Mouse (Mus musculus) embryonic stem cell, embryonic (primary cell): Measurements from ENCODE around the gene Ptk7.

ENCODE experiments used
- CTCF ChIA-PET, 4 experiments: fragments of 300-600 bp in 2 of 4; fragments of 350-600 bp in 2 of 4; sonication (Branson Sonifier 250); formaldehyde crosslinking; loops; one replicate each; lab custom pipeline; 2022; ENCODE audit warnings: inconsistent platforms in 2 of 4; lab: Charles Lee
- POLR2A ChIA-PET, 4 experiments: fragments of 300-600 bp in 2 of 4; fragments of 350-600 bp in 2 of 4; sonication (Branson Sonifier 250); formaldehyde crosslinking; loops; one replicate each; lab custom pipeline; 2022; ENCODE audit warnings: antibody characterized with exemption in 4 of 4, inconsistent platforms in 1 of 4; lab: Charles Lee

Gene Ptk7

DNA sequence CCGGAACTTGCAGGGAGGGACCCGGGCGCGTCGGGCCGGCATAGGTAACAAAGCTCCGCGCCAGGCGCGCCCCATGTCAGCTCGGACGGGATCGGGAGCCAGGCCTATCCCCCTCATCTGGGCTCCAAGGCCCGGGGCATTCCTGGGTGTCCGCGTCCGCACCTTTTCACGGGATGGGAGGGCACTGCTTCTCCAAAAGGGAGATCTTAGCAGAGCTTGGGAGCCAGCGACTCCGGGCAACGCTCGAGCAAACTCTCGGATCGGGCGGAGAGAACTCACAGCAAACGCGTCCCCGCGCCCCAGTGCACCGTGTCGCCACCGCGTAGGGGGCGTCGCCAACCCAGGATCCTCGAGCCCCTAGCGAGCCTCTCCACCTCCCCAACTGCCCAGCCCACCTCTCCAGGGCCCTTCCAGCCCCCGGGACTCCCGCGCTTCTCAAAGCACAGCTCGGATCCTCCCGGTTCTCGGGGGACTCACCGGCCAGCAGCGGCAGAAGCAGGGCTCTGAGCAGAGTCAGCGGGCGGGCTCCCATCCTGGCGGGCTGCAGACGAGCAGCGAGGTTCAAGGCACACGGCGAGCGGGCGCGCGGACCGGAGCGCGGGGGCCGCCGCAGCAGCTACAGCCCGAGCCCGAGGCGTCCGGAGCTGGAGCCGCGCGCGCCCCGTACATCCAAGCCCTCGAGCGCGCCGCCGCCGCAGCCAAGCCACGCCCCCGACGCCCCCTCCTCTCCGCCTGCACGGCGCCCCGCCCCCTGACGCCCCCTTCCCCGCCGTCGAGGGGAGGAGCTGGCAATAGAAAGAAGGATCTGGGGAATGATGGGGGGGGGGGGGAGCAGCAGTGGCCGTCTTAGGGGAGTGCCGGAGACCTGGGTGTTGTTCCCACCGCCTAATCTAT, at the start of gene Ptk7:
Gene Ptk7 (minus strand): TSS at position 714 of the 894 bp plus-strand sequence.
- ChIA-PET POLR2A (interaction anchor here in 3 of 4 experiments (0.6 to 4.1 kb wide), 49 partner anchors 10 to 789 kb away, joined by 3 to 35 read pairs (median 4); partner anchors contain the start of genes Klc4 (in 2 of the 3), Mrpl2 (in 2 of the 3), Ppp2r5d (in 2 of the 3) and Abcc10 (in 1 of the 3)), CTCF (interaction anchor here (0.5 to 1.6 kb wide), 29 partner anchors 8 to 1102 kb away, joined by 3 to 10 read pairs (median 4); partner anchors contain the start of genes Cul9 (in 1 of the 4), Gnmt (in 1 of the 4), Klc4 (in 1 of the 4) and Mrpl2 (in 1 of the 4))

DNA sequence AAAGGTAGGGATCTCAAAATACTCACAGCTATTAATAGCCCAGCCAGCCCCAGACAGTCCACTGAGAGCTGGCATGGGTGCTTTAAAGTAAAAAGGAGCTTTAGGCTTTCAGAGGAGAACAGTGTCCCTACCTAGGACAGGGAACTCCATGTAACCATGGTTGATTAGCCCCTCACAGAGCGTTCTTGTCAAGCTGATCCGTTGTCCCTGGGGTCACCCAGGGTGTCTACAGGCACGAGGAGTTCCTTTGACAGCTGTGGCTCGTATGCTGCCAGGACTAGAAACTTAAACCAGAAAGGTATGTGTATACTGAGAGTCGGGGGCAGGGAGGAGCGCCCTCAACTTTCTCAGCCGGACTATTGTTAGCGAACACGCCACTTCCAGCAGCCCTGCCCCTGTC, 49.6 kb upstream of the Ptk7 start:
- ChIA-PET POLR2A (interaction anchor here (0.6 to 11.8 kb wide), 23 partner anchors 10 to 1298 kb away, joined by 3 to 197 read pairs (median 4); partner anchors contain the start of genes Ppp2r5d (in 2 of the 4), Ptk7 (in 1 of the 4) and Tbcc (in 1 of the 4)), CTCF (interaction anchor here in 3 of 4 experiments (0.5 to 1.0 kb wide), 10 partner anchors 10 to 292 kb away, joined by 3 to 7 read pairs (median 4); partner anchors contain the start of gene Ppp2r5d (in 1 of the 3))

DNA sequence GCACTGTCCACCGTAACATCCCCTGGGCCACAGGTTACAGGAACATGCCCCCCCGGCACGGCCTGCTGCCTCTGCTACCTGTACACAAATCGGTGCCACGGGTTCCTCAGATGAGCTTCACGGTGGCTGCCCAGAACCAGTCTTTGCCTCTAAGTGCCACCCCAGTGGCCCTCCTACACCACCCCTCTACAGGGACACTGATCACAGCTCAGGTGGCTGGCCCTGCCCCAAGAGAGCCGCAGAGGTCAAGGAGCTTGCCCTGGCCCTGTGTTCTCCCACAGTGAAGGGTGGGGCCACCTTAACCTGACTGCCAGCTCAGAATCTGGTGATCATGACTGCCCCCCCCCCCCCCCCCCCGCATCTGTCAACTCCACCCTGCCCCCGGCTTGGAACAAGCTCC, 49.1 kb upstream of the Ptk7 start, which contains the start of gene Mea1:
Gene Mea1 (plus strand): TSS at position 378 of the 400 bp plus-strand sequence.
- ChIA-PET CTCF (interaction anchor here in 3 of 4 experiments (0.6 to 1.0 kb wide), 11 partner anchors 9 to 906 kb away, joined by 3 to 8 read pairs (median 4); partner anchors contain the start of genes Polr1c (in 1 of the 3), Ppp2r5d (in 1 of the 3) and Yipf3 (in 1 of the 3)), POLR2A (interaction anchor here (0.6 to 11.8 kb wide), 25 partner anchors 10 to 1299 kb away, joined by 3 to 197 read pairs (median 4); partner anchors contain the start of genes Ppp2r5d (in 2 of the 4), Ptk7 (in 1 of the 4) and Tbcc (in 1 of the 4))

DNA sequence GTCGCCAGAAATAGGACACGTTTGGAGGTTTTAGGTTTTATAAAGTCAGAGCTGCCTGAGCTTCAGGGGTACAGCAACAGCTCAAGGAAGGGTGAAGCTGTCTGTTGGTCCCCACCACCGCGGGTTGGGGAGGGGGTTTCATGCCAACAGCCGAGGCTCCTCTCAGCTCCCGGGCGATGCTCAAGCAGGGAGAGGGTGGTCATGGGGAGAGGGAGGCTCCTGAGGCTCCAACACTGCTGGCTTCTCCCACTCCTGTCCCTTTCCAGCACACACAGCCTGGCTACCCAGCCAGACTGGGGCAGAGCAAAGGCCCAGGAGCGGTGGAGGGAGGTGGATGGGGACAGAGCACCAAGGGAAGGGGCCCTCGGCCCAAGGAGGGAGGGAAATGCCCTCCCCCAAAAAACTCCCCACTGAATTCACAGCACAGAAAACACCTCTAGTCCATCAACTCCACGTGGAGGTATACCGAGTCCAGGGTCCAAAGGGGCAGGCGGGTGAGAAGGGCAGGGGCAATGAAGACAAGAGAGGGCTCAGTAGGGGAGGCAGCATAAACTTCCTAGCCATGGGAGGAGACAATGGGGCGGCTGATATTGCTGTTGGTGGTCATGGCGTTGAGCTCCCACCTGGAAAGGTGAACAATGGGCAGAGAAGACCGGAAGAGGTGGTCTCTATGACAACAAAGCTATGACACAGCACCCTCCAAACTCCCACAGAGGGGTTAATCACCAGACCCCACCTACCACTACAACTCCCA, 45.4 kb upstream of the Ptk7 start:
- POLR2A ChIA-PET, result interaction anchor here in 3 of 4 experiments (0.6 to 3.0 kb wide), 39 partner anchors 8 to 846 kb away, joined by 3 to 26 read pairs (median 4); partner anchors contain the start of genes Cnpy3 (in 2 of the 3), Cul7 (in 2 of the 3), Ppp2r5d (in 2 of the 3) and Klc4 (in 1 of the 3)
- CTCF ChIA-PET, result interaction anchor here in 2 of 4 experiments (0.6 to 1.5 kb wide), 6 partner anchors 8 to 126 kb away, joined by 3 to 5 read pairs (median 4); no protein-coding TSS in a partner anchor

DNA sequence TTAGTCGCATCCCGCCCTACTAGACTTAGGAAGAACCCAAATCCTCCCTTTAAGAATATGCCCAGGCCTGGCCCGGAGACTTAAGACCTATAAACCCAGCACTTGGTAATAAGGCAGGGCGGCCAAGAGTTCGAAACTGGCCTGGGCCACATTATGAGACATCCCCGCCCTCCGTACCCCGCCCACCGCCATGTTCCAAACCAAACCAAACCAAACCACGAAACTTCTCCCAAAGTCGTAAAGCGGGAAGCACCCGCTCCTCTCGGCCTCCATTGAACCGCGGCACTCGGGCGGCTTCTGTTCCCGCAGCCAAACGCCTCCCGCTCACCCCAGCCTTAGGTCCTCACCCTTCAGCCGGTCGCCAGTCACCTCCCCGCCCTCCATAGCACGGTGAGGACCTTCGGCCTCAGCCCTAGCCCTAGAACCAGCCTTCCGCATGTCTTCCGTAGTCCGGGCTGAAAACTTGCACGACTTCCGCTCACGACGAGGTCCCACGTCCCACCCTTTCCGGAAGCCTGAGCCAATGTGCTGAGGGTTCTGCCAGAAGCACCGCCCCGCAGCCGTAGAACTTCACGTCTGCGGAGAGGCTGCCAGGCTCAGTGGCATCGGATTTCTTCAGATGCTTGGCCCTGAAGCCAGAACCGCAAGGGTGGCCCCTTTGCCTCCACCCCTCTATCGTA, 44.7 kb upstream of the Ptk7 start, which contains the start of gene Rrp36:
Gene Rrp36 (minus strand): TSS at position 503 of the 680 bp plus-strand sequence.
- CTCF ChIA-PET, result interaction anchor here in 3 of 4 experiments (0.5 to 1.5 kb wide), 9 partner anchors 9 to 234 kb away, joined by 3 to 5 read pairs (median 3); partner anchors contain the start of gene Ppp2r5d (in 1 of the 3)
- POLR2A ChIA-PET, result interaction anchor here in 3 of 4 experiments (0.6 to 10.4 kb wide), 43 partner anchors 8 to 846 kb away, joined by 3 to 84 read pairs (median 4); partner anchors contain the start of genes Cnpy3 (in 2 of the 3), Cul7 (in 2 of the 3), Ppp2r5d (in 2 of the 3) and Klc4 (in 1 of the 3)

DNA sequence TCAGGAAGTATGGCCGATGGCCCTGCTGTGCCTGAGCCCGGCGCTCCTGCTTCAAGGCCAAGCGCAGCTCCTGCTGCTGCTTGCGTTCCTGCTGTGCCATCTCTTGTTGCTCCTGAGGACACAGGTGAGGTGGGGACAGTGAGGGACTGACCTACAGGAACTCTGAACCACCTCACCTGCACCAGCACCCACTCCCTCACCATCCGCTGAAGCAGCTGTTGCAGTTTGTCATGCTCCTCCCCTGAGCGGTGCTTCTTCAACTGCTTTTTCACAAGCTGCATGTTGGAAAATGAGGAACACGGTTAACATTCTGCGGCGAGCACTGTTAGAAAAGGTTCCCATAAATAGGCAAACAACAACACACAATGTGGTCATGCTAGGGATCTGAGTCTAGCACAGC, 40.6 kb upstream of the Ptk7 start:
- ChIA-PET POLR2A (interaction anchor here in 3 of 4 experiments (0.6 to 10.4 kb wide), 8 partner anchors 9 to 117 kb away, joined by 3 to 84 read pairs (median 9); partner anchors contain the start of genes Klhdc3 (in 2 of the 3), Mea1 (in 2 of the 3) and 2310039H08Rik (in 1 of the 3)), CTCF (interaction anchor here in 3 of 4 experiments (0.6 to 1.9 kb wide), 5 partner anchors 13 to 298 kb away, joined by 3 to 6 read pairs (median 3); no protein-coding TSS in a partner anchor)

DNA sequence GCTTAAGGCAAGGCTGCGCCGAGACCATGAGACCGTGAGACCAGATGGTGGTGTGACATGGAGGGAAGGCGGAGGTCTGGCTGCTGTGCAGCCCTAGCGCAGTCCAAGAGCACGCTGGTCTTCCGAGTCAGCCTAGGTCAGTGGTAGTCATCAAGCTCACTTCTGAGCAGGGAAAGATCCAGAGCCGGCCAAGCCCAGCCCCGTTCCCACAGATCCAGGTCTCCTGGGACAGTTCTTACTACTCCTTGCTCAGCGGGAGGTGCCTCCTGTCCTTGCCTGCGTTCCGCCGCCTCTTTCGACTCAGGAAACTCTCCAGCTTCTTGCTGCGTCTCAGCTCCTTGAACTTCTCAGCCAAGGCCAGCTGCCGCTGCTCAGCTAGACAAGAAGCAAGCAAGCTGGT, 38.4 kb upstream of the Ptk7 start:
- POLR2A ChIA-PET, result interaction anchor here in 3 of 4 experiments (0.9 to 10.4 kb wide), 21 partner anchors 8 to 147 kb away, joined by 3 to 84 read pairs (median 4); partner anchors contain the start of genes Klhdc3 (in 2 of the 3), Mea1 (in 2 of the 3), Cul7 (in 1 of the 3) and Ppp2r5d (in 1 of the 3)
- CTCF ChIA-PET, result interaction anchor here (0.5 to 1.6 kb wide), 7 partner anchors 20 to 1765 kb away, joined by 3 to 5 read pairs (median 3); partner anchors contain the start of gene Apobec2 (in 1 of the 4)

DNA sequence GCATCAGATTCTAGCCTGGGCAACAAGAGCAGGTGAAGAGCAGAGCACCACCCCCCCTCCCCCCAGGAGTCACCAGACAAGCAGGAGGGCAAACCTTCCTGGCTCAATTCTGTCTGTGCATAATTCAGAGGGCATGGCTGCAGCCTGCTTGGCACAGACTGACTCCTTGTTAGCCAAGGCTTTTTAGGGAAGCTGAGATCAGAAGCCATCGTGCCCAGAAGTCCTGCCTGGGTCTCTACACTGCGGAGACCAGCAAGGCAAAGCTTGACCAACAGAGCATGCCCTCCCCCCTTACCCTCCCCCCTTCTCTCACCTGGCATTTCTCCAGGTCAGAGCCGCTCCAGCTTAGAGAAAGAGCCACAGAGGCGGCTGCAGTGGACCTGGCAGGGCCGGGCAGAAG, 33.4 kb upstream of the Ptk7 start:
- CTCF ChIA-PET, result interaction anchor here in 2 of 4 experiments (0.6 kb wide), 3 partner anchors 34 to 291 kb away, joined by 3 to 10 read pairs (median 6); partner anchors contain the start of gene Ptk7 (in 1 of the 2)
- POLR2A ChIA-PET, result interaction anchor here in 2 of 4 experiments (0.6 to 2.4 kb wide), 7 partner anchors 10 to 178 kb away, joined by 3 to 12 read pairs (median 3); partner anchors contain the start of genes Cul7 (in 1 of the 2) and Ppp2r5d (in 1 of the 2)

DNA sequence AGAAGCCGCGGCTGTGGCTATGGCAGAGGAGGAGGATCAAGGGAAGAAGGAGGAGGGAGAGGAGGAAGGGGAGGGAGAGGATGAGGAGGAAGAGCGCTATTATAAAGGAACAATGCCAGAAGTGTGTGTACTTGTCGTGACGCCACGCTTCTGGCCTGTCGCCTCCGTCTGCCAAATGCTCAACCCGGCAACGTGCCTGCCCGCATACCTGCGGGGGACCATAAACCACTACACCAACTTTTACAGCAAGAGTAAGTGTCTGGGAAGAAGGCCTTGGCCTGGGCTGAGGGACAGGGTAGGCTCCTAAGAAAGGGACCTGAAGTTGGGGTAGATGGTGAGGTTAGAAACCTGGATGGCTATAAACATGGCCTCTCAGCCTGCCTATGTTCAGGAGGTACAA, 32.7 kb upstream of the Ptk7 start:
- POLR2A ChIA-PET, result interaction anchor here in 3 of 4 experiments (0.6 to 2.4 kb wide), 4 partner anchors 9 to 120 kb away, joined by 3 to 12 read pairs (median 4); partner anchors contain the start of genes Cul7 (in 1 of the 3), Ppp2r5d (in 1 of the 3) and Rpl7l1 (in 1 of the 3)
- CTCF ChIA-PET, result interaction anchor here in 1 of 4 experiments (0.7 kb wide), 1 partner anchor 205 kb away, joined by 3 read pairs; no protein-coding TSS in a partner anchor

DNA sequence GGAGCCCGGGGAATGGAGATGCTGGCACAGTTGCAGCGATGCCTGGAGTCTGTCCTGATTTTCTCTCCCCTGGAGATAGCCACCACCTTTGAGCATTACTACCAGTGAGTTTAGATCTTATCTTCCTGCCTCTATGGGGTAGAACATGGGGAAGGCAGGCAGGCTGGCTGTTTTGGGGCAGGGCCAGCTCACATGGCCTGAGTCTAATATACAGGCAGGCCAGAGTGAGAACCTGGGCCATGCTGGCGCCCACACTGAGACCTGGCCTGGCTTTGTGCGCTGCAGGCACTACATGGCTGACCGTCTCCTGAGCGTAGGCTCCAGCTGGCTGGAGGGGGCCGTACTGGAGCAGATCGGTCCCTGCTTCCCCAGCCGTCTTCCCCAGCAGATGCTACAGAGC, 32.0 kb upstream of the Ptk7 start:
- CTCF ChIA-PET, result no interaction called here

DNA sequence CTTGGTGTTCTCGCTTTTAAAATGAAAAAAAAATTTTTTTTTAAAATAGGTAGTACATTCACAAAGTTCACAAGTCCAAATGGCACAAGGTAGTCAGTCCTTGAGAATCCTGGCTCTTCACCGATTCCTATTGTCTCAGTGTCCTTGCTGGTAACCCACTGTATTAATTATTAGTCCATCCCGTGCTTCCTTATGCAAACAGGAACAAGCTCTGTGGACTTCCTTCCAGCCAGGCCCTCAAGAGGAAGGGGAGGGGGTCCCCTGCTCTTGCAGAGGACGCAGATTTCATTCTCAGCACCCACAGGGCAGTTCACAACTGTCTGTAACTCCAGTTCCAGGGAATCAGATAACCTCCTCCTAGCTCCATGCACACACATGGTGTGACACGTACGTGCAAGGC, 26.8 kb upstream of the Ptk7 start:
- CTCF ChIA-PET, result interaction anchor here in 3 of 4 experiments (0.6 to 1.3 kb wide), 5 partner anchors 19 to 763 kb away, joined by 3 to 13 read pairs (median 3); partner anchors contain the start of gene Tjap1 (in 1 of the 3)
- POLR2A ChIA-PET, result interaction anchor here in 3 of 4 experiments (0.6 to 2.4 kb wide), 9 partner anchors 9 to 118 kb away, joined by 3 to 13 read pairs (median 6); partner anchors contain the start of gene Mea1 (in 1 of the 3)

More for the DNA sequence above, 32.0 kb upstream of the Ptk7 start:
- POLR2A ChIA-PET, result interaction anchor here in 2 of 4 experiments (0.6 to 2.5 kb wide), 5 partner anchors 8 to 197 kb away, joined by 3 to 16 read pairs (median 6); partner anchors contain the start of genes Bicral (in 1 of the 2), Cul7 (in 1 of the 2) and Mea1 (in 1 of the 2)

DNA sequence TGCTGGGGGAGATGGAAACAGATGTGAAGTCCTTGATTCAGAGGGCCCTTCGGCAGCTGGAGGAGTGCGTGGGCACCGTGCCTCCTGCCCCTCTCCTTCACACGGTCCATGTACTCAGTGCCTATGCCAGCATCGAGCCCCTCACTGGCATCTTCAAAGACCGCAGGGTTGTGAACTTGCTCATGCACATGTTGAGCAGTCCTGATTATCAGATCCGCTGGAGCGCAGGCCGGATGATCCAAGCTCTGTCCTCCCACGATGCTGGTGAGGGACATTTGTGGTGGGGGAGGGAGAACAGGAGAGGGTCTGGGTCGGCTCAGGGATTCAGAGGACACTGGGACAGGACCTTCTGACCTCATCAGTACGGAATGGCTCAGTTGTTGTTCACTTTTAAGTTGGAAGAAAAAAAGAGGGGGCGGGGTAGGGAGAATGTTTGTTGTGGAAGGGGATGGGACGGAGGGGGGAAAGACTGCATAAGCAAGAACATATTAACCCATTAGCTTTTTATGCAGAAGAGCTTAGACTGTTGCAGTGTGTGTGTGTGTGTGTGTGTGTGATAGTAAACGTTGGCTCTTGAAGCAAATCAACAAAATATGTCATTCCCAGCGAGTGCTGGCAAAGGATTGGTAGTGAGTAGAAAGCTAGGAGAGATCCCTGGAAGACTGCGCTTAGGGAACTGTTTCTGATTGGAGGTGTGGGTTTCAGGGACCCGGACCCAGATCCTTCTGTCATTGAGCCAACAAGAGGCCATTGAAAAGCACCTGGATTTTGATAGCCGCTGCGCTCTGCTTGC, 22.6 kb upstream of the Ptk7 start:
- ChIA-PET POLR2A (interaction anchor here in 3 of 4 experiments (0.6 to 3.2 kb wide), 26 partner anchors 10 to 684 kb away, joined by 3 to 17 read pairs (median 4); partner anchors contain the start of genes Ppp2r5d (in 2 of the 3), Rrp36 (in 2 of the 3), Klhdc3 (in 1 of the 3) and Mea1 (in 1 of the 3)), CTCF (interaction anchor here in 2 of 4 experiments (0.6 to 1.8 kb wide), 4 partner anchors 8 to 676 kb away, joined by 3 to 17 read pairs (median 4); no protein-coding TSS in a partner anchor)

DNA sequence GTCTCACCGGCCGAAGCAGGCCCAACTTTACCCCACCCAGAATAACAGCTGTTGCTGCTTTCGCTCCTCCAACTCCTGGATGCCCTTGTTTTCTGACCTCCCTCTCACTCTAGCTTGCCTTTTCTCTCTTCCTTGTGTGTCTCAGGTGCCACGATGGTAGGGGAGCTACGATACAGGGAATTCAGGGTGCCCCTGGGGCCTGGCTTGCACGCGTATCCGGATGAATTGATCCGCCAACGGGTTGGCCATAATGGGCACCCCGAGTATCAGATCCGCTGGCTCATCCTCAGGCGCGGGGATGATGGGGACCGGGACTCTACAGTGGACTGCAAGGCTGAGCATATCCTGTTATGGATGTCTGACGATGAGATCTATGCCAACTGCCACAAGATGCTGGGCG, 22.0 kb upstream of the Ptk7 start:
- CTCF ChIA-PET, result interaction anchor here (0.6 to 1.8 kb wide), 5 partner anchors 8 to 677 kb away, joined by 3 to 17 read pairs (median 3); no protein-coding TSS in a partner anchor
- POLR2A ChIA-PET, result interaction anchor here in 3 of 4 experiments (0.6 to 3.2 kb wide), 25 partner anchors 9 to 683 kb away, joined by 3 to 17 read pairs (median 4); partner anchors contain the start of genes Ppp2r5d (in 2 of the 3), Rrp36 (in 2 of the 3), Klhdc3 (in 1 of the 3) and Mea1 (in 1 of the 3)
